19 mouse cellular contexts compared by ENCODE assay signal in genomic region chr2:34855265-34855664, GRCm38 (mm10). TPM values are rescaled to one million over a fixed set of nuclear protein-coding genes. Genes with fewer than 3 reads are reported as not detected.
DNase-seq lines count a peak whose midpoint lies in the region; ATAC-seq and TF ChIP-seq lines count a peak whose summit lies in the region.
"Had no signal": no experiment of that assay in that cellular context is flagged by ENCODE, and none has a peak within 500 bp of the region (broad histone marks: within the 10 kb centered on the region; RNA-seq: fewer than 3 reads in every experiment).

No protein-coding gene starts in this region.

- peaks cover 88% of the 10 kb centered on the region for H3K36me3 ChIP-seq in heart, postnatal 0 days (replicated peaks; ENCODE audit: control insufficient read depth, insufficient read depth, low read length)
- H3K36me3 ChIP-seq in lung, embryonic 14.5 days (ENCODE audit: insufficient read depth), result peaks cover 92% of the 10 kb centered on the region

- CTCF ChIA-PET in Patski (lab: Charles Lee), result interaction anchor here (1.5 kb wide), 1 partner anchor 17 kb away, joined by 3 read pairs; no protein-coding TSS in a partner anchor

- DNase-seq in heart, postnatal 0 days (ENCODE audit: low spot score), result no peak
- DNase-seq in heart, postnatal 25 days (ENCODE audit: low spot score), result no peak
- no peak for DNase-seq in lung, embryonic 14.5 days
- DNase-seq in lung, postnatal 25 days (ENCODE audit: low spot score), result no peak
- no peak for DNase-seq in Patski (ENCODE audit: low read depth, low spot score)
- peak; percentile 12 for DNase-seq in lung, postnatal 36 days
- DNase-seq in cerebellum, adult 9-10 months, result no peak
- no peak for DNase-seq in cerebellum, postnatal 4 days (ENCODE audit: low spot score in 2 of 2)
- DNase-seq: B cell, adult 2 months; cerebellum, adult 18-20 months; kidney, adult 8-10 months; left cerebral cortex, postnatal 4 days; thymus, postnatal 25 days had no signal

- no peaks in the 10 kb centered on the region for H3K4me1 ChIP-seq in heart, postnatal 0 days (ENCODE audit: control insufficient read depth, insufficient read depth)
- H3K4me1 ChIP-seq in lung, embryonic 14.5 days (ENCODE audit: insufficient read depth), result no peaks in the 10 kb centered on the region
- H3K4me1 ChIP-seq: hindbrain, embryonic 10.5 days; neural tube, embryonic 13.5 days had no signal

- H3K27me3 ChIP-seq in heart, postnatal 0 days (ENCODE audit: control insufficient read depth, insufficient read depth, low read length), result no peaks in the 10 kb centered on the region
- H3K27me3 ChIP-seq in lung, embryonic 14.5 days (ENCODE audit: insufficient read depth, low read length), result no peaks in the 10 kb centered on the region
- no peaks in the 10 kb centered on the region for H3K27me3 ChIP-seq in Patski
- H3K27me3 ChIP-seq: neural tube, embryonic 13.5 days had no signal

- no peak overlapping the region for H3K4me2 ChIP-seq in heart, postnatal 0 days (ENCODE audit: low read depth, low read length)
- no peak overlapping the region for H3K4me2 ChIP-seq in lung, embryonic 14.5 days
- H3K4me2 ChIP-seq: neural tube, embryonic 13.5 days had no signal

- intact Hi-C loops in heart, postnatal 25 days (cut with DNase I), result no loop called here

- POLR2A ChIA-PET in Patski (lab: Charles Lee), result interaction anchor here (1.6 kb wide), 1 partner anchor 15 kb away, joined by 4 read pairs; no protein-coding TSS in a partner anchor

- H3K9me3 ChIP-seq in heart, postnatal 0 days (replicated peaks; ENCODE audit: control insufficient read depth, low read length), result no peaks in the 10 kb centered on the region
- no peaks in the 10 kb centered on the region for H3K9me3 ChIP-seq in lung, embryonic 14.5 days (ENCODE audit: low read depth, low read length)
- H3K9me3 ChIP-seq: hindbrain, embryonic 10.5 days; neural tube, embryonic 13.5 days had no signal

- in situ Hi-C loops in Patski (cut with MboI; ENCODE audit: low pct_unique_long_range_greater_than_20kb), result no loop called here

- TF ChIP-seq EP300 in heart, postnatal 0 days (IDR thresholded peaks at IDR 0.05; ENCODE audit: low read depth), result no peak

- H3K4me3 ChIP-seq in heart, postnatal 0 days (ENCODE audit: low read depth, low read length), result no peak overlapping the region
- no peak overlapping the region for H3K4me3 ChIP-seq in lung, embryonic 14.5 days (ENCODE audit: low read depth, low read length)
- H3K4me3 ChIP-seq: hindbrain, embryonic 10.5 days; neural tube, embryonic 13.5 days had no signal

- no peak overlapping the region for H3K27ac ChIP-seq in heart, postnatal 0 days (ENCODE audit: low read depth)
- no peak overlapping the region for H3K27ac ChIP-seq in lung, embryonic 14.5 days (ENCODE audit: low read depth)
- H3K27ac ChIP-seq: hindbrain, embryonic 10.5 days; neural tube, embryonic 13.5 days had no signal

- WGBS in heart, postnatal 0 days, result 99% methylated on average over 4 of the region's 4 CpGs
- 88% methylated on average over 4 of the region's 4 CpGs for WGBS in lung, embryonic 14.5 days

- peak; percentile 26 for TF ChIP-seq CTCF in heart, postnatal 0 days (IDR thresholded peaks at IDR 0.05; ENCODE audit: low read depth)
- peak; percentile 42 for TF ChIP-seq CTCF in lung, embryonic 14.5 days (IDR thresholded peaks at IDR 0.05; ENCODE audit: low read depth)
- peak; percentile 24 for TF ChIP-seq CTCF in Patski (IDR thresholded peaks at IDR 0.05)

- no peak overlapping the region for H3K9ac ChIP-seq in heart, postnatal 0 days (replicated peaks; ENCODE audit: low read depth, low read length)
- H3K9ac ChIP-seq in lung, embryonic 14.5 days, result no peak overlapping the region
- H3K9ac ChIP-seq: neural tube, embryonic 13.5 days had no signal

- no peak for ATAC-seq in heart, postnatal 0 days (ENCODE audit: insufficient read depth, low read depth)
- no peak for ATAC-seq in lung, embryonic 14.5 days (ENCODE audit: insufficient read depth)
- no peak for ATAC-seq in Patski
- ATAC-seq: midbrain, embryonic 16.5 days had no signal

RNA-seq across cellular contexts. Expression of gene Cutal, which starts 18.9 kb away (rescaled TPM):
- 0.19 TPM in 1 of 2 replicates, not detected in the other for total RNA-seq in heart, postnatal 0 days (2014; rRNA removed; ENCODE audit: low replicate concordance)
- 0.25 and 0.32 TPM in 2 replicates for polyA plus RNA-seq in heart, postnatal 0 days (2015; fragmentation: Nextera tagmentation; extraction: Ambion mirVana)
- under 1 TPM; 0.57 to 0.98 TPM for total RNA-seq in heart, postnatal 25 days (2021)
- polyA plus RNA-seq in lung, embryonic 14.5 days (2014; fragmentation: Nextera tagmentation; extraction: Ambion mirVana), result 0.57 and 0.64 TPM in 2 replicates
- 33.2 TPM for polyA plus RNA-seq in Patski (2021)
- polyA plus RNA-seq: hindbrain, embryonic 10.5 days had no signal

RNA-seq across cellular contexts. Expression of gene Psmd5, which starts 19.5 kb away (rescaled TPM):
- total RNA-seq in heart, postnatal 0 days (2014; rRNA removed; ENCODE audit: low replicate concordance), result 16.5 and 28.6 TPM in 2 replicates
- polyA plus RNA-seq in heart, postnatal 0 days (2015; fragmentation: Nextera tagmentation; extraction: Ambion mirVana), result 37.2 and 37.9 TPM in 2 replicates
- total RNA-seq in heart, postnatal 25 days (2021), result 10 to 100 TPM; 11.9 to 16.3 TPM
- 117 and 121 TPM in 2 replicates for polyA plus RNA-seq in lung, embryonic 14.5 days (2014; fragmentation: Nextera tagmentation; extraction: Ambion mirVana)
- 82.5 TPM for polyA plus RNA-seq in Patski (2021)

RNA-seq across cellular contexts. Expression of gene Gm34653, which starts 22.5 kb away (rescaled TPM):
- not detected in 2 replicates for total RNA-seq in heart, postnatal 0 days (2014; rRNA removed; ENCODE audit: low replicate concordance)
- not detected in 2 replicates for polyA plus RNA-seq in heart, postnatal 0 days (2015; fragmentation: Nextera tagmentation; extraction: Ambion mirVana)
- total RNA-seq in heart, postnatal 25 days (2021), result not detected
- not detected in 2 replicates for polyA plus RNA-seq in lung, embryonic 14.5 days (2014; fragmentation: Nextera tagmentation; extraction: Ambion mirVana)
- polyA plus RNA-seq in Patski (2021), result 0.10 TPM
- total RNA-seq: heart, adult 8-10 months; layer of hippocampus, postnatal 10 days; left cerebral cortex, postnatal 4 days had no signal
- polyA plus RNA-seq: hindbrain, embryonic 10.5 days; lung, embryonic 16.5 days; midbrain, embryonic 16.5 days; neural tube, embryonic 13.5 days had no signal

RNA-seq across cellular contexts. Expression of gene Fbxw2, which starts 29.2 kb away (rescaled TPM):
- total RNA-seq in heart, postnatal 0 days (2014; rRNA removed; ENCODE audit: low replicate concordance), result 73.8 and 75.8 TPM in 2 replicates
- polyA plus RNA-seq in heart, postnatal 0 days (2015; fragmentation: Nextera tagmentation; extraction: Ambion mirVana), result 51.9 and 52.3 TPM in 2 replicates
- total RNA-seq in heart, postnatal 25 days (2021), result 10 to 100 TPM; 41.9 to 45.2 TPM
- 73.8 and 77.5 TPM in 2 replicates for polyA plus RNA-seq in lung, embryonic 14.5 days (2014; fragmentation: Nextera tagmentation; extraction: Ambion mirVana)
- 62.6 TPM for polyA plus RNA-seq in Patski (2021)

RNA-seq across cellular contexts. Expression of gene Rabepk, which starts 55.6 kb away (rescaled TPM):
- 18.6 and 31.0 TPM in 2 replicates for total RNA-seq in heart, postnatal 0 days (2014; rRNA removed; ENCODE audit: low replicate concordance)
- 20.1 and 22.1 TPM in 2 replicates for polyA plus RNA-seq in heart, postnatal 0 days (2015; fragmentation: Nextera tagmentation; extraction: Ambion mirVana)
- total RNA-seq in heart, postnatal 25 days (2021), result 10 to 100 TPM; 11.3 to 15.5 TPM
- 39.6 and 45.0 TPM in 2 replicates for polyA plus RNA-seq in lung, embryonic 14.5 days (2014; fragmentation: Nextera tagmentation; extraction: Ambion mirVana)
- polyA plus RNA-seq in Patski (2021), result 47.9 TPM

Comparison
In these comparisons a context has a peak if more than half of its experiments do, and no peak if none do; other contexts are left out.
1. RNA of gene Cutal, which starts 18.9 kb away (polyA plus RNA-seq): 33.2 TPM in Patski (single experiment); 0.57 to 0.64 TPM in lung, embryonic 14.5 days and 0.25 to 0.32 TPM in heart, postnatal 0 days; every median in the first group is over 10 times any median in the second.
2. Peak in every context shown above with its lines, with median percentiles within 50 percentile points of each other: CTCF ChIP-seq.